Mouse (Mus musculus) ES-Bruce4 (cell line): Measurements from ENCODE around the gene Ptpro. TPM values are rescaled to one million over a fixed set of nuclear protein-coding genes. Genes with fewer than 3 reads are reported as not detected.
A peak's percentile ranks its signal among the peaks of the same experiment; 100 is the strongest.

Experiments used
- H3K27ac ChIP-seq: 2 replicates; pipeline ENCODE4 v1.5.1; 2012; ENCODE audit warnings: low read length, inconsistent platforms; ENCODE audit not compliant: insufficient read depth
- H3K27me3 ChIP-seq: 2 replicates; pipeline ENCODE4 v1.6.1; 2012; ENCODE audit warnings: mild to moderate bottlenecking, low read length, inconsistent platforms; ENCODE audit not compliant: control insufficient read depth, poor library complexity, insufficient read depth, severe bottlenecking
- H3K36me3 ChIP-seq: 2 replicates; pipeline ENCODE4 v1.6.1; 2012; ENCODE audit warnings: inconsistent platforms, mild to moderate bottlenecking, low read length, moderate library complexity; ENCODE audit not compliant: control insufficient read depth, poor library complexity, insufficient read depth, severe bottlenecking
- H3K4me1 ChIP-seq: one replicate; pipeline ENCODE4 v1.8.1; 2011; ENCODE audit warnings: low read length; ENCODE audit not compliant: control insufficient read depth, insufficient read depth
- H3K4me3 ChIP-seq: 2 replicates; pipeline ENCODE4 v1.5.1; 2011; ENCODE audit warnings: low read depth, mild to moderate bottlenecking, low read length
- H3K9ac ChIP-seq: 2 replicates; pipeline ENCODE4 v1.6.1; 2012; ENCODE audit warnings: low read depth, mild to moderate bottlenecking, inconsistent platforms; ENCODE audit not compliant: poor library complexity, severe bottlenecking
- H3K9me3 ChIP-seq: replicated peaks from 2 replicates; pipeline ENCODE4 v1.6.1; 2012; ENCODE audit warnings: mild to moderate bottlenecking, low read length, inconsistent platforms; ENCODE audit not compliant: control insufficient read depth, poor library complexity, insufficient read depth, severe bottlenecking
- CTCF ChIP-seq: IDR thresholded peaks from one replicate; pipeline ENCODE4 v1.8.1; 2011; ENCODE audit warnings: low read depth, low read length
- EP300 ChIP-seq: IDR thresholded peaks from 2 replicates; pipeline ENCODE4 v1.6.1; 2011; ENCODE audit warnings: low read depth, low read length; ENCODE audit not compliant: insufficient read depth
- POLR2A ChIP-seq: IDR thresholded peaks from one replicate; pipeline ENCODE4 v1.8.1; 2011; ENCODE audit warnings: low read length; ENCODE audit not compliant: insufficient read depth
- polyA plus RNA-seq: library from polyadenylated mRNA; stranded (reverse); fragments of >200 nt; gene quantifications from 2 replicates; pipeline ENCODE4 v1.2.4, GENCODE M21; 2011; ENCODE audit warnings: low read depth; ENCODE audit not compliant: missing spikeins, insufficient read depth, insufficient read length

Ptpro gene
- polyA plus RNA-seq, 1 experiment = not detected

GRCm38 (mm10) chr6:137503462-137503861 lies 251.3 kb downstream of the Ptpro start:
- H3K4me1 ChIP-seq = peaks cover 8% of the 10 kb centered on the region
- no peak overlapping the region for H3K4me3 ChIP-seq
- H3K27ac ChIP-seq = peak overlapping the region; percentile 77
- H3K27me3 ChIP-seq = no peaks in the 10 kb centered on the region
- H3K9ac ChIP-seq = peak overlapping the region; percentile 36
- TF ChIP-seq POLR2A (no peak), CTCF (no peak), EP300 (peak; percentile 64; the same call in 1 of the 2 replicates)
- H3K36me3 ChIP-seq = peaks cover 2% of the 10 kb centered on the region; the same call in 1 of the 2 replicates
- H3K9me3 ChIP-seq = no peaks in the 10 kb centered on the region

- TF ChIP-seq EP300 (peak; percentile 82), POLR2A (no peak)
- Histone ChIP-seq H3K27me3 (no peaks in the 10 kb centered on the region), H3K36me3 (peaks cover 6% of the 10 kb centered on the region; the same call in 1 of the 2 replicates), H3K9me3 (no peaks in the 10 kb centered on the region), H3K4me3 (no peak overlapping the region), H3K4me1 (peaks cover 8% of the 10 kb centered on the region), H3K27ac (peak overlapping the region; percentile 77), H3K9ac (peak overlapping the region; percentile 36)
Observed at GRCm38 (mm10) chr6:137504052-137504451, 251.9 kb downstream of the Ptpro start.

- H3K9me3 ChIP-seq = no peaks in the 10 kb centered on the region
- no peaks in the 10 kb centered on the region for H3K27me3 ChIP-seq
- TF ChIP-seq EP300 = no peak
- TF ChIP-seq CTCF = no peak
- TF ChIP-seq POLR2A = no peak
- no peak overlapping the region for H3K4me3 ChIP-seq
- H3K9ac ChIP-seq = no peak overlapping the region
- no peak overlapping the region for H3K27ac ChIP-seq
- peaks cover 8% of the 10 kb centered on the region for H3K4me1 ChIP-seq
- 0 out of 2 replicates have a peak, but pooled peaks cover 4% of the 10 kb centered on the region for H3K36me3 ChIP-seq
Observed at GRCm38 (mm10) chr6:137505555-137506227, 253.6 kb downstream of the Ptpro start.

GRCm38 (mm10) chr6:137506563-137506962 lies 254.4 kb downstream of the Ptpro start:
- Histone ChIP-seq H3K4me3 (no peak overlapping the region), H3K9ac (no peak overlapping the region), H3K27ac (no peak overlapping the region), H3K27me3 (no peaks in the 10 kb centered on the region), H3K36me3 (0 out of 2 replicates have a peak, but pooled peaks cover 4% of the 10 kb centered on the region), H3K9me3 (no peaks in the 10 kb centered on the region), H3K4me1 (peaks cover 8% of the 10 kb centered on the region)
- TF ChIP-seq CTCF (no peak), EP300 (no peak), POLR2A (no peak)

GRCm38 (mm10) chr6:137508936-137509335 lies 256.8 kb downstream of the Ptpro start:
- Histone ChIP-seq H3K36me3 (peaks cover 4% of the 10 kb centered on the region; the same call in 1 of the 2 replicates), H3K9ac (no peak overlapping the region)
- no peak for TF ChIP-seq CTCF
- no peak for TF ChIP-seq EP300
- TF ChIP-seq POLR2A = no peak

GRCm38 (mm10) chr6:137509341-137510045 lies 257.4 kb downstream of the Ptpro start:
- Histone ChIP-seq H3K4me3 (no peak overlapping the region), H3K36me3 (peaks cover 4% of the 10 kb centered on the region; the same call in 1 of the 2 replicates), H3K9me3 (no peaks in the 10 kb centered on the region), H3K27ac (no peak overlapping the region), H3K4me1 (peaks cover 2% of the 10 kb centered on the region), H3K27me3 (no peaks in the 10 kb centered on the region), H3K9ac (no peak overlapping the region)
- TF ChIP-seq EP300 (no peak), POLR2A (no peak), CTCF (no peak)

More at GRCm38 (mm10) chr6:137508936-137509335, 256.8 kb downstream of the Ptpro start:
- H3K27ac ChIP-seq = no peak overlapping the region
- H3K4me1 ChIP-seq = peaks cover 5% of the 10 kb centered on the region
- no peak overlapping the region for H3K4me3 ChIP-seq
- no peaks in the 10 kb centered on the region for H3K9me3 ChIP-seq
- H3K27me3 ChIP-seq = no peaks in the 10 kb centered on the region
